Mouse (Mus musculus) R1 (cell line): ENCODE measurements around the gene Pdk1.

Experiments
- DNase-seq: peaks from one replicate; pipeline ENCODE4 v3.0.0-alpha.2; 2018; ENCODE audit warnings: low read depth, low spot score

Gene Pdk1

DNA sequence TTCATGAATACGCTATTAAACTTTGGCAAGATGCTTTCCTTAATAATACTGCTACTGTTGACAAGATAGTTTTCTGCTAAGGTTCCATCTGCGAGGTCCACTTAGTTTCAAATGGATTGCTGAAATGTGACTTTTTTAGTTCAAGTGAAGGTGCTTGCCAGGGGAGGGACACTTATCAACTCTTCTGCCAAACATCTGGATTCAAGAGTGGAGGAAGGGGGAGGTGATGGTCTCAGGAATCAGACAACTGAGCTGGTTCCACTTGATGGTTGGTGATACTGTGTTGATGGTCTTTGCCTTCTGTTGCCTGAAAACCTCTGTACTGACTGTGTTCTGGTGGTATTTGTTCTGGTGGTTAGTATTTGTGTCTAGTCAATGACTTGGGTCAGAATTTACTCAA, 1.4 kb downstream of the Pdk1 start:
- peak; percentile 50 for DNase-seq

DNA sequence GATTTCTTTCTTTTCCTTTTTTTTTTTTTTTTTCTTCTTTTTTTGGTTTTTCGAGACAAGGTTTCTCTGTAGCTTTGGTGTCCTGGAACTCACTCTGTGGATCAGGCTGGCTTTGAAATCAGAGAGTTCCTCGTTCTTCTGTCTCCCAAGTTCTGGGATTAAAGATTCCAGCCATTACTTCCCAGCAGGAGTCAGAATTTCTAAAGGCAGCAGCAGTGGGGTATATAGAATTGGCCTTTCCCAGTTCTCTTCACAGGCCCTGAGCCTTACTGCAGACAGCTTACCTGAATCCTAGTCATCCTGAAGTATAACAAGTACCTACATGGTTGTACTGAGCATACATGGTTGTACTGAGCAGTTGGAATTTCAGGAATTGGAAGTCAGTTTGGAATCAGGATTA, 1.8 kb downstream of the Pdk1 start:
- DNase-seq, result peak; percentile 79

DNA sequence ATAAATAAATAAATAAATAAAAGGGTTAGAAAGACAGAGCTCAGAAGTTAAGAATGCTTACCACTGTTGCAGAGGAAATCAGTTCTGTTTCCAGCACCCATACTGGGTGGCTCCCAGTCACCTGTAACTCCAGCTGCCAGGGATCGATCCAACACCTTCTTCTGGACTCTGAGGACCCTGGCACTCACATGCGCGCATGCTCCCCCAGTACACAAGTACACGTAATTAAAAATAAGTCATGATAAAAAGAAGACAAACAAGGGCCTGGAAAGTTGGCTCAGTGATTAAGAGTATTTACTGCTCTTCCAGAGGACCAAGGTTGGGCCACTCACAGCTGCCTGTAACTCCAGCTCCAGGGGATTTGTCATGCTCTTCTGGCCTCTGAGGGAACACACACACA, 4.8 kb downstream of the Pdk1 start:
- DNase-seq, result no peak

DNA sequence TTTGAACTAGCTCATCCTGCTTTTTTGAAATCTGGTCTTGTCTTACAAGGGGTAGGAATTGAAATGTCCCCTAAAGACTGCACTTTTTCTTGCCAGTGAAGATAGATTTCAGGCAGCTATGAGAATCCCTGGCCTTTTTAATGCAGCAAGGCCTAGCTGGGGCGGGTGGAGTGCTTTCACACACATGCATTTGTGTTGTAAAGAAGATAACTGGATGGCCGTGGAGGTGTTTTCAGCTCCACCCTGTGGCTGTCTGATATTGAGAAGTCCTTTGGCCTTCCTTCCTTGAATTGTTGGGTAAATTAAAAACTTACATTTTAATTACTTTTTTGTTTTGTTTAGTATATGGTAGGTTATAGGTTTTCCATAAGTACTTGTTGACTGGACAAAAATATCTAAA, 5.4 kb downstream of the Pdk1 start:
- no peak for DNase-seq

DNA sequence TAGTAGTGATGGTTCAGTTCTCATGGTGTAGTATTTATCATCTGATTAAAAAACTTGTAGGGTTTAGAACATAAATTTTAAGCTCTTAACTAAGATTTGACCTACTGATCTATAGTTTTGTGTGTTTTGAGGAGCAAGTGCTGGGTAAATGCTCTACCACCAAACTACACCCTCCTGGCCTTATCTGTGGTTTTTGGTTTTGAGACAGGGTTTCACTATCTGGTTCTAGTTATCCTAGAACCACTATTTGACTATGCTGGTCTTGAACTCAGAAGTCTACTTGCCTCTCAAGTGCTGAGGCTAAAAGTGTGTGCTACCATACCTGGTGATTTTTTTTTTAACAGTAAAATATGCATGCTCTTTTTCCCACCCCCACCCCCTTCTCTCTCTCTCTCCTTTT, 5.9 kb downstream of the Pdk1 start:
- no peak for DNase-seq

DNA sequence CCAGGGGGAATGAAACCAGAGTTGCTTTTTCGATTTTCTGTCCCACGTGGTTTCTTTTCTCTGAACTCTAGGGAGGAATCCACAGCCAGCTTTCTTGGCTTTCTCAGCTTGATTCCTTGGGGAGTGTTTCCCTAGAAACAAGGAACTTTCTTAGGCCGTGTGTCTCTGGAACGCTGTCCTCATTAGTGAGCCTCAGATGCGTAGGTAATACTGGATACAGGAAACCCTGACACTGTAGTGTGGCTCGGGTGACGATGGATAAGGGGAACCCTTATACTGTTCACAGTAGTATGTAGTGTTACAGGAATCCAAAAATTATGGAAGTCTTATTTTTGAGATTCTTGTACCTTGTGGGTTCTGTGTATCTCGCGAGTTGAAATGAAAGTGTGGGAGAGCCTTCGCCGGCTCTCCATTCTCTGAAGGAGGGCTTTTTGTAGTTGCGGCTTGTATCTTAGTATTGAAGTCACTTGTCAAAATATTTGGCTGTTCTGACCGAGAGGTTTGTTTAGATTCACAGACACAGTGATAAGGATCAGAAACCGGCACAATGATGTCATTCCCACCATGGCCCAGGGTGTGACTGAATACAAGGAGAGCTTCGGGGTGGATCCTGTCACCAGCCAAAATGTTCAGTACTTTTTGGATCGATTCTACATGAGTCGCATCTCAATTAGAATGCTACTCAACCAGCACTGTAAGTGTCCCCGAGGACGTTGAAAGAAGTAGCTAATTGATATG, 10.1 kb downstream of the Pdk1 start:
- DNase-seq, result no peak

DNA sequence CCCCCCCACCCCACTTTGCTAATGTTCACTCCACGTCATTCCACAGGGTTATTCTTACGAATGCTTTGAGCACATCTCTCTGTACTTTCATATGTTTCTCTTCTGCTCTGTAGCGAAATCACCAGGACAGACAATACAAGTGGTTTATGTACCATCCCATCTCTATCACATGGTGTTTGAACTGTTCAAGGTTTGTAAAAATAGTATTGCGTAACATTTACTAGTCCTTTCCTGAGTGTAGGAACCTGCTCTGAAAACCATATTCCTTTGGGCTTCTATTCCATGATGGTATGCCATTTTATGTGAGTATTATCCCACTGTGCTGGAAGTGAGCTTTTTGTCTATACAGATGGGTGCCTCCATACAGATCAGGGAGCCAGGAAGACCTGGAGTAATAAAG, 14.2 kb downstream of the Pdk1 start:
- DNase-seq, result no peak

DNA sequence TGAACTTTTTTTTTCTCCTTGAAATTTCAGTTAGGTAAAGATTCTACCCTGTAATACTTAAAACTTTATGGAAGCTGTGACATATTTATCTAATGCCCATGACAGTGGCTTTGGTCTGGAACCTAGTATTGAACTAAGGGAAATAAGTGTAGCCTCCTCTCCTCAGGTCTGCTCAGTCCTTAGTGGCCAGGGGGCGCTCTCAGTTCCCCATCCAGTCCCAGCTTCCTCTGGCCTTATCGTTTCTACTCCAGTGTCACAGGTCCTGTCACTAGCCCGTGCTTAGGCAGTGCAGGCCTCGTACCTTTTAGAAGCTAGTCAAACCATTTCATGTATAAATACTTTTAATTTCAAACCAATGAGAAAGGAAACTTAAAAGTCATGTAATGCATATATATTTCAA, 15.4 kb downstream of the Pdk1 start:
- no peak for DNase-seq

DNA sequence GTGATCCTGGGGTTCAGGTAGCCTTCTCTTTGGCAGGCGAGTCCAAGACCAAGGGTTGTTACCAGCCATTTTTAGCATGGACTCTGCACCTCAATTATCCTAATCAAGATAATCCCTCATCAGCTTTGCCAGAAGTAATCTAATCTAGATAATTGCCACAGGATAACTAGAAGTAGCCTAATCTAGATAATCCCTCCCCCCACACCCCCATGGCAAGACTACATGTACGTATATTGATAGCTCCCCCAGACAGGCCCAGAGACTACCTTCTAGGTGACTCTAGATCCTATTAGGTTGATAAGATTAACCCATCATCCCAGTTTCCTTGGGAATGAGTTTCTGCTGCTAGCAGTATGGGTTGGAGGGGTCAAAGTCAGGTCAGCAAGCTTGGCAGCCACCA, 18.5 kb downstream of the Pdk1 start:
- DNase-seq, result no peak

DNA sequence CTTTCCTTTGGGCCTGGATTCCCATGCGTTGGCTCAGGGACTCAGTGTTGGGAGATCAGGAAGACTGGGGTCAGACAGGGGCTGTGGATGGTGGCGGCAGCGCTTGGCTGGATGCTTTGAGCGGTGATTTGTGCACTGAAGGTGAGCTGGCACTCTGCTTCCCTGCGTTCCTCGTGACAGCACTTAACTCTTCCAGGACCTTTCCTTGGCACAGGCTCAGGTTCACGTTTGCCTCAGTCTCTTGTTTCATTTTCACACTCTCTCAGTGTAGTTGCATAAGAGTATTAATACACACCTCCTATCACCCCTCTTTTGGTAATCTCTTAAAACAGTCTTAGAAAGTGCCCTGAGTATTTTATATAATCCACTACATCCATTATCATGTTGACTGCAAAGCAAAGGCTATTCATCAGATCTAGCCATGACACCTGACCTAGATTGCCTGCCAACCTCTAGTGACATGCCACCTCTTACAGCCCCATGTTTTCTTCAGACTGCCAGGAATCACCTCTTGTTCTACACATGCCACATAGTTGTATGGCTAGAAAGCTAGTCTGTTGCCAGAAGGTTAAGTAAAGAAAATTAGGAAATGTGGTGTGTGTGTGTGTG, 19.8 kb downstream of the Pdk1 start:
- no peak for DNase-seq

DNA sequence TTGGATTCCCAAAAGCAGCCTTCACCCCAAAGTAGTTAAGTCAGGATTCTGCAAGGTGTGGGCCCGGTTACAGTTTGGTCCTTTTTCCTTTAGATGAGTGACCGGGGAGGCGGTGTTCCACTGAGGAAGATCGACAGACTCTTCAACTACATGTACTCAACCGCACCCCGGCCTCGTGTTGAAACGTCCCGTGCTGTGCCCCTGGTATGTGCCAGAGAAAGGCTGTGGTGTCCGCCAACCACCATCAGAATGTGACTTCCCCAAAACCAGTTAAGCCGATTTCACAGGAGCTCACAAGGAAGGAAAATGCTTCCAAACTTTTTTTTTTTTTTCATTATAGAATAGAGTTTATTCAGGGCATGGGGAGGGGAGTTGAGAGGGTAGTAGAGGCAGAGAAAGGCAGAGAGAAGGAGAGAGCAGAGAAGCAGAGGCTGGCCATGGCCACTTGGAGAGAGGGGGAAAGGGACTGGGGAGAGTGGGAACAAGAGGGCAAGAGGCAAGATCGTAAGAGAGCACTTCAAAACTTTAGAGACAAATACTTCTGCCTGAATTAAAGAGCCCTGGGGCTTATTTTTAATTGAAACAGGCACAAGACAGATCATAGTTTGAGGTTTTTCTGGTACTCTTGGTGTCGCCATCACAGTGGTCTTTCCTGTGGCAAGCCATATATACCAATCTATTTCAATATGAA, 22.7 kb downstream of the Pdk1 start:
- no peak for DNase-seq

DNA sequence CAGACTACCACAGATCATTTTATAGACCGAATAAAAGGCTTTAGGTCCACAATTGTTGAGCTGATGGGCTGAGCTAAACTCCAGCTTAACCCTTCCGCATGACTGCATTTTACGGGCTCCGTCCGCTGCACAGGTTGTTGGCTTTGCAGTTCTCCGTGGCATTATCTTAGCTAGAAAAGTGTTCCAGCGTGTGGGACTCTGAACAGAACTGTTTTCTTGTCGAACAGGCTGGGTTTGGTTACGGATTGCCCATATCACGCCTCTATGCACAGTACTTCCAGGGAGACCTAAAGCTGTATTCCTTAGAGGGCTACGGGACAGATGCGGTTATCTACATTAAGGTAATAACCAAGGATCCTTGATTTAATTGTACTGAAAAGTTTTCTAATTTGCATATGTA, 24.4 kb downstream of the Pdk1 start:
- DNase-seq, result no peak

DNA sequence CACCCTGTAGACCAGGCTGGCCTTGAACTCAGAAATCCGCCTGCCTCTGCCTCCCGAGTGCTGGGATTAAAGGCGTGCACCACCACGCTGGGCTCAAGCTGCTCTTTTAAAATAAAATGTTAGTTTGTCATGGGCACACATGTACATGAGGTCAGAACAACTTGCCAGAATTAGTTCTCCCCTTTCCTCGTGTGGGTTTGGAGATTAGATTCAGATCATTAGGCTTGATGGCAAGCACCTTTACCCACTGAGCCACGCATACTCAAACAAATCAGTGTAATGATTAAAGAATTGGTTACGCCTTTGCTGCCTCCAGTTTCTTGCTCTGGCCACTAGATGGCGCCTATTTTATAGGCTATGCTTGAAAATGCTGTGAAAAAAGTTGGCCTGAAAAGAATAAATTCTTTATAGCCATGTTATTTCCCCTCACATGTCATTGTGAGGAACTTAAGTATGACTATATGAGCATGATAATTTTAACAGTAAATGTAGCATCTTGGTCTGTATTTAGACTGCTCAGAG, 25.4 kb downstream of the Pdk1 start:
- peak; percentile 72 for DNase-seq

DNA sequence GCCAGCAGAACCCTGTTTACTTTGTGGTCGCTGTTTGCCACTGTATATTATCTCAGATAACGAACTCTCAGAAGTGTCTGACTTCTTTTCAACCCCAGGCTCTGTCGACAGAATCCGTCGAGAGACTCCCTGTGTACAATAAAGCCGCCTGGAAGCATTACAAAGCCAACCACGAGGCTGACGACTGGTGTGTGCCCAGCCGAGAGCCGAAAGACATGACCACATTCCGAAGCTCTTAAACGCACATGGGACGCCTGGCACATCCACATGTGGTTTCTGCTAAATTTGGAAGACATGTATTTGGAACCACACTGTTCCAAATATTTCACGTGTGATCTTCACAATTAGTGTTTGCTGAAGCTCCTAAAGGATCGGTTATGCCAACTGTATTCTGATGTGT, 26.9 kb downstream of the Pdk1 start:
- no peak for DNase-seq

DNA sequence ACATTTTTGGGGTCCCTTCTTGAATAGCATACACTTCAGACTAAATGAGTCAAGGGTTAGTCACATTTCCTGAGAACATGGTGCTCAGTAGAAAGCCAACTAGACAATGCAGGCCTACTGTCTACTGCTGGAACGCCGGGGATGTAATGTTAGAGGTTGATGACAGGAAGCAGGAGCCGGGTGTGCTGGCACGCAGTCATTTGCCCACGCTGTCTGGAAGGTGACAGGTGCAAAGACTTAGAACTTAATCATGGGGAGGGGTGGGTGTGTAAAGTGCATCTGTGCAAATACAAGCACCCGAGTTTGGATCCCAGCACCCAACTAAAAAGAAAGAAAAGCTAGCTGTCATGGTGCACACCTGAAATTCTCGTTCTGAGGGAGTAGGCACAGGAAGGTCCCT, 32.1 kb downstream of the Pdk1 start:
- DNase-seq, result no peak

DNA sequence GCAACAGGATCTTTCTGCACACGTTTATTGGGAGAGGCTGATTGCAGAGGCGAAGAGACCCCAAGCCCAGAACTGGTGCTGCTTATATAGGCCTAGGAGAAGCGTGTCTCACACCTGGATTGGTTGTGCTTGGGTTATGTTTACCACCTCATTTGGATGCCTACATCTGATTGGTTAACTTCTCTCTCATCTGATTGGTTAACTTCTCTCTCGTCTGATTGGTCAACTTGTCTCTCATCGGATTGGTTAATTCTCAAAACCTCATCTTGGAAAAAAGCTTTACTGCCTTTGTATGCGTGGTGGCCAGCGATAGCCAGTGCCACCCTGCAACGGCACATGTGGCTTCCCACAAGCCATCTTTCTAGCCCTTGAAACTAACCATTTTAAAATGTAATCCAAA, 33.3 kb downstream of the Pdk1 start:
- DNase-seq, result peak; percentile 76

DNA sequence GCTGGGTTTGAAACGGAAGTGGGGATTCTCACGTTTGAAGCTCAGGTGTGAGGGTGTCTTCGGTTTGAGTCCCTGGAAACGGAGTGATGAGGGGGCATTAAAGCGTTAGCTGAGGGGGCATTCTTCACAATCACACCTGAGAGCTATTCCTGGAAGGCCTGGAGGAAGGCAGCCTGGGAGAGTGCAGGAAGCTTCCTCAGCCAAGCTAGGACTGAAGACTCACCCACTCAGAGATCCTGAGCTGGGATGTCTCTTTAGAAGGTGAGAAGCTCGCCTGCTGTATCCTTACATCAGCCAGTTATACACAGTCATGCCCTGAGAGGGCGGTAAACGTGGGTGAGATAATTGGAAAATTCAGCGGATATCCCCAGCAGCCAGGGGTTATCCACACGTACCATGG, 40.9 kb downstream of the Pdk1 start:
- DNase-seq, result no peak

DNA sequence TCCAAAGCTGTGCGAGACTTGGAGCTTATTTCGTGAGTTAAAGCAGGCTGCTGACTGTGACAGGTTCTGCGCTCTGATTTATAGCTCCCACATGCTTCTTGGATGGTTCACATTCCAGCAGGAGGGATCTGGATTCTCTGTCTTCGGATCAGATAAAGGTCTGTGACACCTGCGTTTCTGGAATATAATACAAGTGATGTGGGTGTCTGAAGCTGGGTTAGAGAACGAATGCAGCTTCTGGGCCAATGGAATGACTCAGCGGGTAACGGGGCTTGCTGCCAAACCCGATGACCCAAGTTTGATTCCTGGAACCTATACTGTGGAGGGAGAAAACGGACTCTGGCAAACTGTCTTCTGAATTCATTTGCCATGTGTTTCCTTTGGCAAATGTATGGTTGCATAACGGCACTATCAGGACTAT, 46.2 kb downstream of the Pdk1 start:
- no peak for DNase-seq

DNA sequence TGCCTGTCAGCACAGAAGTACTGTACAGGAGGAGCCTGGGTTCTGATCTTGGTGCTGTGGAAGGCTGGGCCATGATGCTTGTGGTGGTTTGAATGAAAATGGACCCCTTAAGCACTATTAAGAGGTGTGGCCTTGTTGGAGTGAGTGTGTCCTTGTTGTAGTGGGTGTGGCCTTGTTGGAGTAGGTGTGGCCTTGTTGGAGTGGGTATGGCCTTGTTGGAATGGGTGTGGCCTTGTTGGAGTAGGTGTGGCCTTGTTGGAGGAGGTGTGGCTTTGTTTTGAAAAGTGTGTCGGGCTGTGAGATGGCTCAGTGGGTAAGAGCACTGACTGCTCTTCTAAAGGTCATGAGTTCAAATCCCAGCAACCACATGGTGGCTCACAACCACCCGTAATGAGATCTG, 51.9 kb downstream of the Pdk1 start:
- DNase-seq, result peak; percentile 83

DNA sequence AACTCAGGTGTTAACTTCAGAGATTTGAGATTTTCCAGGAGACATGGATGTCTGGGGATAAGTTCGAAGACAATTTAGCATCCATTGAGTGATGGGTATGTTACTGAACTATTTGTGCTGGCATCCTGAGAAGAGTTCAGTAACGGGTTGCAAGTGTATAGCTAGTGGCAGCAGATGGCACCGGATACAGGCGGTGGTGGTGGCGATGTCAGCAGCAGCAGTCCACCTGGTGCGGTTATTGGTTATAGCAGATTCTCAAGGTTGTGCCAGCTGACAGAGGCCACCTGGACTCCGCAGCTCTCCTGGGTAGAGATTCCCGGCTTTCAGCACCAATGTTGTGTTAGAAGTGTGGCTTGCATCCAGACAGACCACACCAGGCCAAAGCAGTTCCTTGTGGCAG, 61.0 kb downstream of the Pdk1 start:
- no peak for DNase-seq

DNA sequence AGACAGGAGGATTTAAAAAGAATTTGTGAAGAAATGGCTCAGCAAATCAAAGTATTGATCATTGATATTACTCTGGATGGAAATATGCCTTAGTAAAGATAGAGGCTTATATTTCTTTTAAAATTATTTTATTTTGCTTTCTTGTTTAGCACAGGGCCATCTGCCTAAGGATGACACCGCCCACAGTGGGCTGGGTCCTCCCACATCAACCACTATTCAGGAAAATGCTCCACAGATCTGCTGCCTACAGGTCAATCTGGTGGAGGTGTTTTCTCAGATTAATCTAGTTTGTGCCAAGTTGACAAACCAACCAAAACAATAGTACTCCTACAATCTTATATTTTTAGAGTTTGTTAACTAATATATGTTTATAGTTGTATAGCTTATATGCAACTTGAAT, 63.7 kb downstream of the Pdk1 start:
- DNase-seq, result no peak

DNA sequence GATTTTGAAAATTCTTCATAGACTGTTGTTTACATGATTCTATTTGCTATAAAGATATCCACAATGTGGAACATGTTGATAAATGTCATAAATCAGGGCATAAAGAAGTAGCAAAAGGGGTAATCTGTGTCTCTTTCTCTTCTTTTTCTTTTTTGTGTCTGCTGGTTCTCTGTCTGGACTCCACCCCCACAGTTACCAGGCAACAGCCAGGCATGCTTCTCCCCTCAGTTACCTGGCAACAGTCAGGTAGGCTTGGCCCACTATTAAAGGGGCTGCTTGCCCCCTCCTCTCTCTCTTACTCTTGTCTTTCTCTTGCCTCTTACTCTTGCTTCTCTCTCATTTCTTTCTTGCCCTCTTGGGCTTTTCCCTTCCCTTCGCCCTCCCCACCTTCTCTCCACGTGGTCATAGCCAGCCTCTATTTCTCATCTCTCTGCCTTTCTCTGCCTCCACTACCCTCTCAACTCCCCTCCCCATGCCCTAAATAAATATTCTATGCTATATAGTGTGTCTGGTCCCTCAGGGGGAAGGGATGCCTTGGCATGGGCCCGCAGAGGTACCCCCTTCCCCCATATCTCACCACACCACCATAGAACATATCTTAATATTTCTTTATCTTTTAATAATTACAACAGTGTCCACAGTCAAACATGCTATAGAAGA, 64.8 kb downstream of the Pdk1 start:
- DNase-seq, result peak; percentile 64
